Mouse (Mus musculus) cerebellum, adult 9-10 months (tissue): ENCODE results near the gene Pus1.
A peak's percentile ranks its signal among the peaks of the same experiment; 100 is the strongest.

Experiments
- DNase-seq: peaks from one replicate; pipeline ENCODE4 v3.0.0; 2022

Pus1 gene

DNA sequence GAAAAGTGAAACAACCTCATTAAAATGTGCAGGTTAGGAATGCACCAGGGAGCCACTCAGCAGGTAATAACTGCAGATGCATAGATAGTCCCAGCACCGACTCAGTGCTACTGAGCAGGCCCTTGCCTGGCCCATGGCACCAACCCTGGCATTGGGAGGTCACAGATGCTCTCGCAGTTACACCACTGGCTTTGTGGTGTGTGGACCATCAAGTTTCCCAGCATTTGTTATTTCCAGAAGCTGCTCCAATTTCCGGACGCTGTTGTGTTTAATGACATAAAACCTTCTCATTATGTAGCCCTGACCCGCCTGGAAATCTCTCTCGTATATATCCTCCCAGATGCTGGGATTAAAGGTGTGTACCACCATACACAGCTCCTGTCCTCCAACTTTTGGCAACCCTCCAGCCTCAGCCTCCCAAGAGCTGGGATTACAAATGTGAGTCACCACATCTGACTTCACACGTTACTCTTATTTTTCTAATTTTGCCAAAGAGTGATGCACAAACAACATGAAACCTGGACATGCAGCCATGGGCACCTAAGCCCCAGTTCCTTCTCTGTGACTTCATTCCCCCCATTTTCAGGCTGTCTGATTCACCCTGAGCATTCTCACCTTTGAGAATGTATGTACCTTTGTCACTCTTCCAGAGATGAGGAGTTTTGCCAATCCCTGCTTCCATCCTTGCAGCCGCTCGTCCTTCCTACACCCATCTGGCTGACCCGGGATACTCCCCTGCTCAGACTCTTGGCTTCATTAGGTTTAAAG is 486 bp upstream of the Pus1 start:
- peak; percentile 65 for DNase-seq

DNA sequence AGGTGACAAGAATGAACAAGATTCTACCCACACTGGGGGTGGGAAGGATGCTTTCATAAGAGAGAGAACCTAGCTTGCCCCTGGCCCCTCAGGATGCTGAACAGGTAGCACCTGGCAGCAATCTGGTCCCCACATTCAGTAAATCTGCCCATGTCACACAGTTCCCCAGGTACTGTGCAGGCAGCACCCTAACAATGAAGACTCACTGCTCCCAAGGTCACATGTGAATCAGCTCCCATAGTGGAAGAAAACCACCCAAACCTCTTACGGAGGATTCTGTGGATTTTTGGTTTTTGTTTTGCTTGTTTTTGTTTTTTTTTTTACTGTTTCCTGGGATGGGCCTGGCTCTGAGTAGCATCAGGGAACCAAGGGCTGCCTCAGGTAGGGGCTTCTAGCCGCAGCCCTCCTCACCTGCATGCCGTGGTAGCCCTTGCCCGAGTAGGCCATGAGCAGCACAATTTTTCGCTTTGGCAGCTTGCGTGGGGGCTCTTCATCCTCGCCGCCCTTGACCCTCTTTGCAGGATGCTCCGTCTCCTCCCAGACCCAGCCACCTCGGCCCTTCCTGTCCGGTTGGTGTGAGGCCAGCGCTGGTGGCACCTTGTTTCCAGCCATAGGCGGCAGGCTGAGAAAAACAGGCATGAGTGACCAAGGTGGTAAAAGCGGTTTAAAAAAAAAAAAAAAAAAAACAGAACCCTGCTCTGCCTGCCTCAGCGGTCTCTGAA is 1.0 kb downstream of the Pus1 start:
- DNase-seq: peak; percentile 41

DNA sequence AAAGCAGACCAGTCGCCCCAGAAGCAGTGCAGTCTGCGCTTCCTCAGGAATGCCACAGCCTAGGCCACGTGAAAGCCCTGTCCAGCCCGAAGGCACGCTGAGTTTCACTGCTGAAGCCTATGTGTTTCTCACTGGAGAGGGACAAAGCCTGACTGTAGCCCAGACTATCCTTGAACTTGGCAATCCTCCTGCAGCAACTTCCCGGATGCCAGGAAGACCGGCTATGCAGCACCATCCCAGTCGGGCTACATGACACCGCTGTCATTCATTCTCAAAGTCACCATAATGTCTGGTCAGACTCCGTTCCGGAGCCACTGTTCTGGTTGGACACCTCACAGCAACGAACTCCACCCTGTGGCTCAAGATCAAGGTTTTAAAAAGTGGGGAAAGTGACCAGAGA is 2.2 kb downstream of the Pus1 start:
- no peak for DNase-seq

DNA sequence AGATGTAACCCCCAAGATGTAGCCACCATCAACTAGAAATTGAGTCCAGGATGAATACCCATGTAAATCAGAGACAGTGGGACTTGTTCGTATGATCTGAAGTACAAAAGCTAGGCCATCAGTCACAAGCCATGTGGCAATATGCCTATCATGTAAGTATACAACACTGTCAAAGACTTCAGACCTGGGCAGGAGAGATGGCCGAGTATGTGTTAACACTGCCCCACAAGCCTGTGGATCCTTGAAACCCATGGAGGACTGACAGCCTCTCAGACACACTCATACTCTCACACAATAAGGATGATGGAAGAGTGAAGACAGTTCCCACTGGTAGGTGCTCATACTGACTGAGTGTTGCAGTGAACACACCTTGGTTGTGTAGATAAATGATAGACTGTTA is 4.3 kb downstream of the Pus1 start:
- DNase-seq: no peak

DNA sequence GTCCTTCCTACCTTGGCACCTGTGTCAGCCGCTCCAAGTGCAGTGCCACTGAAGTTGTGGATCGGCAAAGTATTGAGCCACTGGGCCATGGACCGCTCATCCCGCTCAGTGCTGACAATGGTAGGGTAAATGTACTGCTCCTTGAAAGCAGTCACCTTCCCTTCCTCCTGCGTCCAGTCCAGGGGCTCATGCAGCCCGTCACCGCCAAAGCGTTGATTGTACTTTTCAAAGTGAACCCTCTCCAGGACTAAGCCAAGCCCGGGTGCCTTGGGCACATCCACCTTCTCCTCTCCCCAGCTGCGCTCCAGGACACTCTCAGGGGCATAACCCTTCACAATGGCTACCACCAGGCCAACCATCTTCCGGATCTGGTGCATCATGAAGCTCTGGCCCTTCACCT is 5.9 kb downstream of the Pus1 start:
- no peak for DNase-seq

DNA sequence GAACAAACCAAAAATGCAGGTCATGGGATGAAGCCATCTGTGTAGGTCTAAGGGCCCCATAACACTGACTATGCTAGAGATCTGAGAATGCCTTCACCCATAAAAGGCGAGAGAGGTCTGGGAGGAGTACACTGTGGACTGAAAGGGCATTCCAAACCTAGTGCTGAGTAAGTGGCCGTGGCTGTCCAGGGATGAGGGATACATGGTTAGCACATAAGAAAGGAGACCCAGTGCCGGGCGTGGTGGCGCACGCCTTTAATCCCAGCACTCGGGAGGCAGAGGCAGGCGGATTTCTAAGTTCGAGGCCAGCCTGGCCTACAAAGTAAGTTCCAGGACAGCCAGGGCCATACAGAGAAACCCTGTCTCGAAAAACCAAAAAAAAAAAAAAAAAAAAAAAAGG is 7.5 kb downstream of the Pus1 start:
- DNase-seq: peak; percentile 53

DNA sequence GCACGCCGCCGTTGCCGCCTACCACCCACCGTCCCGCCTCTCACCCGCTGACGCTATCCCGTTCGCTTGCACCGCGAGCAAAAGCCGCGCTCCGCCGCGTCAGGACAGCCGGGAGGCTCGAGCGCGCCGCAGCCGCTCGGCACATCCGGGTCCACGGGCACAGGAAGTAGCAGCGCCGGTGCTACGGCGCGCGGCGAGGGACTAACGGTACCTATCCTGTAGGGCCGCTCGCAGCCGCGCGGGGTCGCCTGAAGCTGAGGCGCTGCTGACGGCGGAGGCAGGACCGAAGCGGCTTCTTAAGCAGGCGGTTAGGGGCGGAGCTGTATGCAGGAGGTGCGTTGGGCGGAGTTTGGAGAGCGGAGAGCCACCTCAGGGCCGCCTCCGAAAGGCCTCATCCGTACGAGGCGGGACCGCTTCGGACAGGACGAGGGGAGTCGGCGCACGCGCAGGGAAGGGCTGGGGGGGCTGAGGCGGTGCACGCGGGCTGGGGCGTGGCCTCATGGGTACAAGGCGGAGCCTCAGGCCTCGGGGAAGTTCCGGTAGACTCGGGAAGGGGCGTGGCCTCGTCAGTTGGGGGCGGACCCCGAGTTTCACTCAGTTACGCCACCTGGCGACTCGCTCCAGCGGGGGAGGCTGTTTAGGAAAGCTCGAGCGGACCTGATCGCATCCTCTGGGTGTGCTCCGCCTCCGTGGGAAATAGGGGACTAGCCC is 9.9 kb downstream of the Pus1 start, which contains the start of gene Ep400:
Gene Ep400 (minus strand): TSS at position 270 of the 711 bp plus-strand sequence.
- peak; percentile 100 for DNase-seq

DNA sequence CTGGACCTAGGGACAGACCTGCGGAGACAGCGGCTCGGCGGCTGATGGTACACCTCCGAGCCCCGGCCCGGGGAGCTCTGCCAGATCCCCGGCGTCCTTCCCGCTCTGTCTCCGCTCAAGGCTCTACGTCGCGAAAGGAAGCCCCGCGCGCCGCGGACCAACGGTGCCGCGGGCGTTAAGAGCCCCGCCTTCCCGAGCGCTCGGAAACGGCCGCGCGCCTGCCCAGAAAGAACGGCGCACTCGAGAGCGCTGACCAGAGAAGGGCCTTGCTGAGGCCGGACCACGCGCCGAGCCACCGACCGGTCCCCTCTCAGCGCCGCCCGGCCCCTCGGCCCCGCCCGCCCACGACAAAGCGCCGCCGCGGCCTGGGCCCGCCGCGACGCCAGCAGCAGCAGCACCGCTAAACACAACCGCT is 10.4 kb downstream of the Pus1 start:
- DNase-seq: peak; percentile 69

DNA sequence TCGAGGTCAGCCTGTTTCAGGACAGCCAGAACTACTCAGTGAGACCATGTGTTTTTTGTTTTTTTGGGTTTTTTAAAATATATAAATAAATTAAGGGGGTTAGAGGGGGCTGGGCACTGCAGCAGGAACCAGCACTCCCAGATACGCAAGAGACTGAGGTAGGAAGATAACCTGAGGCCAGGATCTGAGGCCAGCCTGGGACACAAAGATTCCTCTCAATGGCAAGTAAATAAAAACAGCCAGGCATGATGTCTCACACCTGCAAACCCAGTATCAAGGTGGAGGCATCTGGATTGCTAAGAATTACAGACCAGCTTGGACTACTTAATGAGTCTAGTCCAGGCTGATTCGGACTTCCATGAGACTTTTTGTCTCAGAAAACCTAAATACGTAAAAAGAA is 11.2 kb downstream of the Pus1 start:
- DNase-seq: peak; percentile 50

DNA sequence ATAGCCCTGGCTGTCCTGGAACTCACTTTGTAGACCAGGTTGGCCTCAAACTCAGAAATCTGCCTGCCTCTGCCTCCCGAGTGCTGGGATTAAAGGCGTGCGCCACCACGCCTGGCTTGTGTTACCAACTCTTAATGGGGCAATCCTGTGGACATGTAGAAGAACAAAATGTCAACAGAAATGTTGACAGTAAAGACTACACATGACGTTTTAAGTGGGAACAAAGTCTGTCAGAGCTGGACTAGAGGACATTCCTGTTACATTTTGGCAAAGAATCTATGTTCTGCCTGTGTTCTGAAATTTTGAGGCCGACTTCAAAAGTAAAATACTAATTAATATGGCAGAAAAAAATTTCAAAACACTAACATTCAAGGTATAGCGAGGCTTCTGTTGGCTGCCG is 16.6 kb downstream of the Pus1 start:
- no peak for DNase-seq

DNA sequence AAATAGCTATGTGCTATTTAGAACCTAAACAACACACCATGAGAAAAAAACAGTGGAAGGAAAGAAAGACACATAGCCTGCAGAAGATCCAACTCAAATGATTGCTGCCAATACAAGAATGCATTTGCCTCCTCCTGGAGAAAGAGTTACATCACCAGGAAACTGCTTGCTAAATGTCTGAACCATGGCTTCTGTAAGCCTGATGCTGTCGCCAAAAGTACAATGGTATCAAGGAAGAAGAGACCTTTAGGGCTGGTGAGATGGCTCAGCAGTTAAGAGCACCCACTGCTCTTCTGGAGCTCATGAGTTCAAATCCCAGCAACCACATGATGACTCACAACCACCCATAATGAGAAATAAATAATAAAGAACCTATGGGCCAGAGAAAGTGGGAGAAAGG is 35.4 kb downstream of the Pus1 start:
- DNase-seq: no peak

DNA sequence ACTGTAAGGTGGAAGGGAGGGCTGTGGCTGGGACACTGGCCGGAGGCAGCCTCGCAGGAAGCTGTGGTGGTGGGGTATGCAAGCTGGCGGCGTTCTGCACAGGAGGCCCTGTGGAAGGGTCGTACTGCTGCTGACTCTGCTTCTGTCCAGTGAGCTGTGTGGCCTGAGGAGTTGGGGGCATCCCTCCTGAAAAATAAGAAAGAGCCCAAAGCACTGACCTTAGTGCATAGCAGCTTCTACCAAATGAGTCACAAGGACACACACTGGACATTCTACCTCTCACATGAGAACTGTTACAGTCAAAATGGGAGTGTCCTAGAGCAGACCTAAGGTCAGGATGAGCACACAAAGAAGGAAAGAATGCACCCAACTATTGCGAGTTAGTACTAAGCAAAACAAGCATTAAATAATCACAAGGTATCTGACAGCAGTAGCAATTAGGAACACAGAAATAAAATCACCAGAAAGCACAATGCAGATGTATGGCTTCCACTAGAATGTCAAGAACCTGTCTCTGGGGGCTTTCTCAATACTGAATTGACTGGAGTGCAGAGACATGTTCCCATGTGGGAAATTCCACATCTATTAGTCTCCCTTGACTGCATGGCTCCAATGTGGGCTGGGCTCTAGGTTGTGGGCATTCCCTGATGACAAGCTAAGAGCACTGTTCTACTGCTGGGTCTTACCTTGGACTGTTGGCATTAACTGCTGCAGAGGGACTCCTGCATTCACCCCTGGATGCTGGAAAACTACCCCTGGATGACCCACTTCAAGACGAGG is 40.8 kb downstream of the Pus1 start:
- DNase-seq: no peak

DNA sequence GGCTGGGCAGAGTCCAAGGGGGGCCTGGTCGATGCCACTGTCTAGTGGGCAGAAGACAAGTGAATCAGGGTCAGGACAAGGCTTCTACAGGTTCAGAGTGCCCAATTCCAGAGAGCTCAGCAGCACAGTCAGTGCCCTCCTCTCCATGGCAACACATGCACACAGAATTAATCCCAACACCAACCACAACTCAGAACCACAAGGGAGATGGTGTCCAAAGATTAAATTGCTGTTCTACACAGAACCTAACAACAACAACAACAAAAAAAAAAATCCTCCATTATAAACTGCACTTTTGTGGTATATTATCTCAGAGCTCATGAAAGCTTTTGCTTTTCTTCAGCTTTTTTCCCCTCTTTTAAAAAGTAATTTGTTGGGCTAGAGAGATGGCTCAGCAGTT is 44.9 kb downstream of the Pus1 start:
- DNase-seq: no peak

DNA sequence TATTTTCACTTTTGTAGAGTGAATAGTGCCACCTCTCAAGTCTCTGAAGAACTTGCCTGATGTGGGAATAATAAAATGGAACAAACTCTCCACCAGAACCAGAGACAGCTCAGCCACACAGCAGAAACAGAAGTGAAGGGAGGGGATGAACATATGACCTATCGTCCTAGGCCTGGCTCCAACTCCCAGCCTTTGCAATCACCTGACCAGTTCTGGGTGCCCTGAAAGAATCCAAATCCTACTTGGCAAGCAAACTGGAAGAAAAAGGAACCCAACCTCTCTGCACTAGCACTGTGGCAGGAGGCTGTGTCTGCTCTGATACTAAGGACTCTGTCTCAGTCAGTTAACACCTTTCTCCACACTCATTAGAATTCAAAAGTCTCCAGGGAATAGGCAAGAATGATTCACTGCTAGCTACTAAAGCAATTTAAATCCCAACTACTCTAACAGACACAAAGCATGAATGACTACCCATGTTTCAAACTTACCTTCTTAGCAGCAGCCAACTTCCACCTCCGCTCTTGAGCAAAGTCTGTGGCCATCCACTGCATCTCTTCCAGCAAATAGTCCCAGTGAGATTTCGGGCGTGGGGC is 47.1 kb downstream of the Pus1 start:
- no peak for DNase-seq

DNA sequence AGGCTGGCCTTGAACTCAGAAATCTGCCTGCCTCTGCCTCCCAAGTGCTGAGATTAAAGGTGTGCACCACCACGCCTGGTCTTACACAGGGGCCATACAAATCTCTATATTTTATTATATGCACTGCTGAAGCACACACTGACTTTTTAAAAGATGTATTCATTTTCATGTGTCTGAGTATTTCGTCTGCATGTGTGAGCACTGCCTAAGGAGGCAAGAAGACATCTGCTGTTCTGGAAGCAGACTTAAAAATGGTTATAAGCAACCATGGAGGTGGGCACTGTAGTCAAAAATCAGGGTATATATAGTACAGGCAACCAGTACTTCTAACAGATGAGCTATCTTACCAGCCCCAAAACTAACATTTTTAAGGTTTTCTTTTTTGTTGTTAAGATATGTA is 49.2 kb downstream of the Pus1 start:
- no peak for DNase-seq

DNA sequence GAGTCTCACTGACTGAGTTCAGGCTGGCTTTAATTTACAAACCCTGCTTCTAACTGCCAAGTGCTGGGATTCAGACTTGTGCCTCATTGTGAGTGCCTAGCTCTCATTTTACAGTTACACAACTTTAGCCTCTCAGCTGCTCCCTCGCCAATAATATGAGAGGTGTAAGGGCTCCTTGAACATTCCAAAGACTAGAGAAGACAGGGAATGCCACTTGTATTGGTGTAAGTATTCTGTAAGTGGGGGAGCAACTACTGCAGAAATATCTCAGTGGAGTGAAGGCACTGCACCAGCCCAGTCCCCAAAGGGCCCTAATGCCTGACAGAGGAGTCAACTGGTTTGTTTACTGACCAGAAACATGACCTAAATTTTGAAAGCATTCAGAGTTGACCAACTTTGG is 52.6 kb downstream of the Pus1 start:
- DNase-seq: no peak
